Mouse (Mus musculus) lung, embryonic 15.5 days (tissue): ENCODE results near the gene Wap. TPM values are rescaled to one million over a fixed set of nuclear protein-coding genes. Genes with fewer than 3 reads are reported as not detected.

Experiments used
- ATAC-seq: fragments of 200-750 bp; cut with Nextera tagmentation; 2 replicates; pipeline ENCODE4 v1.8.0; 2017; ENCODE audit warnings: moderate number of reproducible peaks, borderline replicate concordance; ENCODE audit not compliant: low FRiP score, low TSS enrichment; ENCODE audit errors: extremely low read depth
- H3K27ac ChIP-seq: fragments of 300-500 bp; sonication (generic); 2 replicates; pipeline ENCODE4 v1.5.1; 2015; ENCODE audit warnings: moderate library complexity, mild to moderate bottlenecking, inconsistent platforms
- H3K27me3 ChIP-seq: fragments of 300-500 bp; sonication (generic); 2 replicates; pipeline ENCODE4 v1.6.1; 2015; ENCODE audit warnings: inconsistent platforms
- H3K36me3 ChIP-seq: fragments of 300-500 bp; sonication (generic); 2 replicates; pipeline ENCODE4 v1.6.1; 2015; ENCODE audit warnings: inconsistent platforms
- H3K4me1 ChIP-seq: fragments of 300-500 bp; sonication (generic); 2 replicates; pipeline ENCODE4 v1.6.1; 2015; ENCODE audit warnings: inconsistent platforms
- H3K4me2 ChIP-seq: fragments of 300-500 bp; sonication (generic); 2 replicates; pipeline ENCODE4 v1.6.1; 2015; ENCODE audit warnings: inconsistent platforms, mild to moderate bottlenecking, moderate library complexity
- H3K4me3 ChIP-seq: fragments of 300-500 bp; sonication (generic); 2 replicates; pipeline ENCODE4 v1.5.1; 2015; ENCODE audit warnings: mild to moderate bottlenecking, inconsistent platforms
- H3K9ac ChIP-seq: fragments of 300-500 bp; sonication (generic); 2 replicates; pipeline ENCODE4 v1.6.1; 2015; ENCODE audit warnings: inconsistent platforms
- H3K9me3 ChIP-seq: fragments of 300-500 bp; sonication (generic); 2 replicates; pipeline ENCODE4 v1.6.1; 2016; ENCODE audit warnings: inconsistent platforms
- WGBS: fragments of 180-500 bp; shearing (Covaris S2); methylation state at CpG from one replicate; pipeline ENCODE4 v1.1.7; 2015; 5-methylcytosine and 5-hydroxymethylcytosine counted together
- polyA plus RNA-seq: library from polyadenylated mRNA; unstranded; fragments of >200 nt; fragmentation: Nextera tagmentation; extraction: Ambion mirVana; gene quantifications from 2 replicates; pipeline ENCODE4 v1.2.1, GENCODE M21; 2015

The Wap gene
- polyA plus RNA-seq, 1 experiment from 2014 or later, result not detected

- no peak for ATAC-seq
- Histone ChIP-seq H3K27me3 (no peaks in the 10 kb centered on the region), H3K36me3 (peaks cover 89% of the 10 kb centered on the region), H3K9me3 (no peaks in the 10 kb centered on the region), H3K9ac (no peak overlapping the region), H3K4me3 (no peak overlapping the region), H3K4me1 (peaks cover 5% of the 10 kb centered on the region), H3K27ac (no peak overlapping the region), H3K4me2 (no peak overlapping the region)
- WGBS, result 61% methylated on average over 11 of the region's 11 CpGs
Observed at GRCm38 (mm10) chr11:6593406-6593805, 45.0 kb downstream of the Wap start.

- WGBS, result 83% methylated on average over 10 of the region's 10 CpGs
- H3K9ac ChIP-seq, result no peak overlapping the region
- no peaks in the 10 kb centered on the region for H3K4me1 ChIP-seq
- H3K27me3 ChIP-seq, result no peaks in the 10 kb centered on the region
- H3K36me3 ChIP-seq, result peaks cover 84% of the 10 kb centered on the region
- H3K4me2 ChIP-seq, result no peak overlapping the region
- no peak overlapping the region for H3K4me3 ChIP-seq
- H3K27ac ChIP-seq, result no peak overlapping the region
- H3K9me3 ChIP-seq, result no peaks in the 10 kb centered on the region
- ATAC-seq, result no peak
Observed at GRCm38 (mm10) chr11:6590933-6591675, 47.3 kb downstream of the Wap start.

- H3K4me1 ChIP-seq, result no peaks in the 10 kb centered on the region
- H3K27me3 ChIP-seq, result no peaks in the 10 kb centered on the region
- H3K4me2 ChIP-seq, result no peak overlapping the region
- 82% methylated on average over 7 of the region's 7 CpGs for WGBS
- peaks cover 76% of the 10 kb centered on the region for H3K36me3 ChIP-seq
- no peak overlapping the region for H3K4me3 ChIP-seq
- no peak overlapping the region for H3K27ac ChIP-seq
- no peak for ATAC-seq
- no peak overlapping the region for H3K9ac ChIP-seq
- H3K9me3 ChIP-seq, result no peaks in the 10 kb centered on the region
Observed at GRCm38 (mm10) chr11:6589838-6590237, 48.6 kb downstream of the Wap start.

- Histone ChIP-seq H3K9ac (no peak overlapping the region), H3K4me3 (no peak overlapping the region), H3K27me3 (no peaks in the 10 kb centered on the region), H3K4me2 (no peak overlapping the region), H3K9me3 (no peaks in the 10 kb centered on the region), H3K36me3 (peaks cover 66% of the 10 kb centered on the region), H3K4me1 (no peaks in the 10 kb centered on the region), H3K27ac (no peak overlapping the region)
- no peak for ATAC-seq
- WGBS, result 92% methylated on average over 7 of the region's 7 CpGs
Observed at GRCm38 (mm10) chr11:6588295-6588694, 50.1 kb downstream of the Wap start.

- Histone ChIP-seq H3K9me3 (no peaks in the 10 kb centered on the region), H3K4me3 (no peak overlapping the region), H3K9ac (no peak overlapping the region), H3K27me3 (no peaks in the 10 kb centered on the region), H3K27ac (no peak overlapping the region), H3K4me1 (no peaks in the 10 kb centered on the region), H3K36me3 (peaks cover 57% of the 10 kb centered on the region), H3K4me2 (no peak overlapping the region)
- ATAC-seq, result no peak
- 88% methylated on average over 7 of the region's 7 CpGs for WGBS
Observed at GRCm38 (mm10) chr11:6587249-6587940, 51.0 kb downstream of the Wap start.

GRCm38 (mm10) chr11:6586660-6587059, 51.8 kb downstream of the Wap start:
- 80% methylated on average over 3 of the region's 3 CpGs for WGBS
- no peak overlapping the region for H3K27ac ChIP-seq
- no peaks in the 10 kb centered on the region for H3K9me3 ChIP-seq
- H3K27me3 ChIP-seq, result no peaks in the 10 kb centered on the region
- no peaks in the 10 kb centered on the region for H3K4me1 ChIP-seq
- peaks cover 50% of the 10 kb centered on the region for H3K36me3 ChIP-seq
- no peak for ATAC-seq
- no peak overlapping the region for H3K4me2 ChIP-seq
- H3K9ac ChIP-seq, result no peak overlapping the region
- no peak overlapping the region for H3K4me3 ChIP-seq

- Histone ChIP-seq H3K4me3 (no peak overlapping the region), H3K36me3 (peaks cover 41% of the 10 kb centered on the region), H3K9ac (no peak overlapping the region), H3K27me3 (no peaks in the 10 kb centered on the region), H3K4me1 (no peaks in the 10 kb centered on the region), H3K9me3 (no peaks in the 10 kb centered on the region), H3K4me2 (no peak overlapping the region), H3K27ac (no peak overlapping the region)
- 86% methylated on average over 8 of the region's 8 CpGs for WGBS
- no peak for ATAC-seq
Observed at GRCm38 (mm10) chr11:6585748-6586147, 52.7 kb downstream of the Wap start.

Other genes with a start within 250 kb of the Wap start
- 10.7 and 10.9 TPM in 2 replicates for gene Zmiz2, start 249.6 kb downstream of the Wap start, polyA plus RNA-seq
- gene Ppia, start 223.2 kb downstream of the Wap start, polyA plus RNA-seq, result 6,112 and 6,204 TPM in 2 replicates
- 540 and 574 TPM in 2 replicates for gene H2afv, start 194.2 kb downstream of the Wap start, polyA plus RNA-seq
- 28.1 and 28.8 TPM in 2 replicates for gene Purb, start 162.7 kb downstream of the Wap start, polyA plus RNA-seq
- 2.9 and 4.1 TPM in 2 replicates for gene Myo1g, start 117.7 kb downstream of the Wap start, polyA plus RNA-seq
- gene Ccm2, start 91.8 kb downstream of the Wap start, polyA plus RNA-seq, result 87.8 and 92.9 TPM in 2 replicates
- gene Nacad, start 32.6 kb downstream of the Wap start, polyA plus RNA-seq, result 2.1 and 2.4 TPM in 2 replicates
- gene Tbrg4, start 12.6 kb downstream of the Wap start, polyA plus RNA-seq, result 33.9 and 37.9 TPM in 2 replicates
- 1.3 and 2.1 TPM in 2 replicates for gene Ramp3, start 19.9 kb upstream of the Wap start, polyA plus RNA-seq
- not detected in 2 replicates for gene Gm11983, start 199.0 kb upstream of the Wap start, polyA plus RNA-seq